Mouse (Mus musculus): ENCODE measurements around the gene Slc25a44.
"Not testable (repeated sequence)": the region's sequence is repeated elsewhere in the genome, so short reads cannot be mapped to it uniquely, and the experiment has no call there.

The Slc25a44 gene

DNA sequence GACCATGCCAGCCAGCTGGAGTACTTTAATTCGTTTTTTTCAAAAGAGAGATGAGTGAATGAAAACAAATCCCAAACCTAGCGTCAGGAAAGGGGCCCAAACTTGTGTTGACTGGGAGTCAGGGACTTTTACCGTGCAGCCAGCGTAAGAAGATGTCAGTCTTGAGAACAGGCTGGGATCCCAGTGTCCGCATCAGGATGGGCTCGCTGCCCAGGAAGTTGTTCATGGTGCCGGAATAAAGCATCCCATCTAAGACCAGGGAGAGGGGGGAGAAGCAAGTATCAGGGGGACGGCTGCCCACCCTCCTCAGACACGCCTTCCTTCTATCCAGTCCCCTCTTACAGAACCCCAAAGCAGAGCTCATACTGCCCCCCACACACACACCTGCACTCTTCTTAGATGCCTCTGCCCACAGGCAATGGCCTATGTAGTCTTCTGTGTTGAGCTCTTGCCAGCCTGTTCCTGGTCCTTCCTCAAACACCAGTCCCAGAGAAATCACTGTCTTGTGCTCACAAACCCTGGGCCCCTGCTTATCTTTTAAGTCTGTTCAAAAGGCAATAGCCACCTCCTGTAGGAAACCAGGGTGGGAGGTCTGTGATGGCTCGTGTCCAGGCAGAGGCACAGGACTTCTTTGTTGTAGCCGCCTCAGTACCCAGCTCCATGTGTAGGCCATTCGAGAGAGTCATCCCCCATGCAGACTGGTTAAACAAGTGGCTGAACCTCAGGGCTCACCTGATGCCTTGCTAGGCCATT, 25.6 kb upstream of the Slc25a44 start:
- DNase-seq (ENCODE audit: low read depth in 1 of 2, low spot score in 2 of 2), result no peak

DNA sequence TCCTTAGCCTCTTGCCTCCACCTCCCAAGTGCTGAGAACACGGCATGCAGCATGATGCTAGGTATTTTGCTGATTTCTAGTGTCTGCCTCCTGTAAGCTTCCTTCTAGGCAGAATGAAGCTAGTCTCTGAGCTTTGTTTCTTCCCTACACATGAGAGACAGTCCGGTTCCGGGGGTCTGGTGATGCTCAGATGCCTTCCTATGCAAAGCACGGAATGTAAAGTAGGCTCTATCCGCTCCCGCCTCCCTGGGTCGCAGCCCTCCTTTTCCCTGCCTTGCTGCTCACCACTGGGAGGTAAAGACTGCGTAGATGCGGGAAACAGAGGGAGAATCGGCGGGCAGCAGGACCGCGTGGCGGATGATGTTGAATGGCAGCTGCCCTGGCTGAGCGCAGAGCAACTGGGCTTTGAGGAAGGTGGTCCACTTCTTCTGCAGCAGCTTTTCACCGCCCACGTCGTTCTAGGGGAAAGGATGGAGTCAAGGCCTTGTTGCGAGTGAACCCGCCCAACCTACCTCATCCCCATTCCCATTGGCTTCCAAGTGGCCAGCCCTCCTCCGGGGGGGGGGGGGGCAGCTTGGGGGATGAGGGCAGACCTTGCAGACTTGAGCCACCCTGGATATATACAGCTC, 24.6 kb upstream of the Slc25a44 start:
- no peak for DNase-seq (ENCODE audit: low read depth in 1 of 2, low spot score in 2 of 2)

DNA sequence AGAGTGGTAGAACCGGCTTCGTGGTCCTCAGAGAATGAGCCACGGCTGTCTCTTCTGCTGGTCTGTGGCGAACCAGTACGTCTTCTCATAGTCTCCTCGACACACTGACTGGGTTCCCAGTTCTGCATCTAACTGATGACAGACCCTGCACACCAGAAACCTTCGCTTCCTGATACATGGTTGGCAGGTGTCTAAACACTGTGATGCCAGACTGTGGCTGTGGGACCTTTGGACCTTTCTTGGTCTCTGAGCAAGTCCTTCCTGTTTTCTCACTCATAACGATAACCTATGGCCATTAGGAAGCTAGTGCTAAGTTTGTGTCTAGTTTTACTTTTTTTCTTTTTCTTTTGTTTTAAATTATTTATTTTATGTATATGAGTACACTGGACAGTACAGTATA, 23.5 kb upstream of the Slc25a44 start:
- no peak for DNase-seq (ENCODE audit: low read depth in 1 of 2, low spot score in 2 of 2)

DNA sequence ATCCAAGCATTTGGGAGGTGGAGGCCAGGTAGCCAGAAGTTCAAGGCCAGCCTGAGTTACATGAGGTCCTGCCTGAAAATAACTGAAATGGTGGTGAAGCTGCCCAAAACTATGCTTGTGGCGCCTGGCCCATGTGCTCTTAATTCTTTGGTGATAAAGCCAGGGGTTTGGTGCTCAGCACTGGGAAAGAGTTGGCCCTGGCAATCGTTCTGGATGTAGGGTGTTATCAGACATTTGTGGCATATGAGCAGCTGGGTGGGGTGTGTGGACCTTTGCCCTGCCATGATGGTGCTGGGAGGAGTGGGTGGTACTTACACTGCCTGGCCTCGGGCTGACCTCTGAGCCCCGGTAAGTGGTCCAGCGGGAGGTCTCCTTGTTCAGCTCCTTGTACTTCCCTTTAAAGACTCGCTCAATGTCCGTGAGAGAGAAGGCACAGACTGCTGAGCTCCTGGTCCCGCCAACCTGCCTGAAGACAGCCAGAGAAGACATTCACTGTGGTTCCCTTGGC, 22.8 kb upstream of the Slc25a44 start:
- DNase-seq (ENCODE audit: low read depth in 1 of 2, low spot score in 2 of 2), result no peak

DNA sequence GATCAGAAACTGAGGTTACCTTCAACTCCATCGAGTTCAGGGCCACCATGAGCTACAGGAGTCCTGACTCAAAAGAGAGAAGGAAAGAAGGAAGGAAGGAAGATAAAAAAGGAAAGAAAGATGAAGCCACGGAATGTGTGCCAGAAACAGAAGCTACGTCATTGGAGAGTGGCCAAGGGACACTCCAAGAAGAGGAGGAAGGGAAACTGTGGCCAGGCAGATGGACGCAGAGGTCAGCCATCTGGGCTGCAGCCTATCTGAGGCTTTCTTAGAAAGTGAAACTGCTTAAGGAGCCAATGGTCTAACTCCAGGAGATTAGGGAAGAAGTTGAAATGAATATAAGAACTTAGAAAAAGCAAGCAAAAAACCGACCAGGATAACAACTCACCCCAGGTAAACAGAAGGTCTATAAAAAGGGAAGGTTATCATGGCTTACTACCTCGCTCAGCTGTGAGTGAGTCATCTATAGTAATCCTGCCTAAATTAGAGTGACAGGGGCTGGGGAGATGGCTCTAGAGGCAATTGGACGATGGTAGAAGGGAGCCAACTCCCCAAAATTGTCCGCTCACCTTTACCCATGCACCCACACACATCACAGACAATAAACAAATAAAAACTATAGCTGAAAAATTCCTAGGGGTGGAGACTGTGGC, 21.7 kb upstream of the Slc25a44 start:
- no peak for DNase-seq (ENCODE audit: low read depth in 1 of 2, low spot score in 2 of 2)

DNA sequence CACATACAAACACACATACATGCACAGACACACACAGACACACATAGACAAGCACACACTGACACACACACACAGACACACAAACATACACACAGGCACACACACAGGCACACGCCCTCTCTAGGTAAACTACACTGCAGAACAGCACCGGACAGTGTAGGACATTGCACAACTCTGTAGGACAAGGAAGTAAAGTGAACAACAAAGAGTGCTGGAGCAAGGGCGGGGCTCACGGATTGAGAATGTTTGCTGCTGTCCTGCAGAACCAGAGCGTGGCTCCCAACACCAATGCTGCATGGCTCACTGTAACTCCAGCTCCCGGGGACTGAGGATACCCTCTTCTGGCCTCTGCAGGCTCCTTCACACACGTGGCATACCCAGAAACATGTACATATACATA, 17.9 kb upstream of the Slc25a44 start:
- DNase-seq (ENCODE audit: low read depth in 1 of 2, low spot score in 2 of 2), result no peak

DNA sequence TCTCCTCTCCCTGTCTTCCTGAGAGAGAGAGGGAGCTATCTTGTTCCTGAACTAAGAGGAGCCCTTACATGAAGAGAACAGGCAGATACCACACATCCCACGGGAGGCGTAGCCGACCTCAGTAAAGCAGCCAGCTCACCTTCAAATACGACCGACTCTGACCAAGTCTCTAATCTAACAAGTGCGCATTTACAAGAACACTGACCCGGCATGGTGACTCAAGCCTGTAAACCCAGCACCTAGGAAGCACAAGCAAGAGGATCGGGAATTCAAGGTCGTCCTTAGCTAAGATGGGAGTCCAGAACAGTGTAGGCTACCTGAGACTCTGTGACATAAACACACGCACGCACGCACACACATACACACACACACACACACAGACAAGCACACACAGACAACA, 17.5 kb upstream of the Slc25a44 start:
- DNase-seq (ENCODE audit: low read depth in 1 of 2, low spot score in 2 of 2), result no peak

DNA sequence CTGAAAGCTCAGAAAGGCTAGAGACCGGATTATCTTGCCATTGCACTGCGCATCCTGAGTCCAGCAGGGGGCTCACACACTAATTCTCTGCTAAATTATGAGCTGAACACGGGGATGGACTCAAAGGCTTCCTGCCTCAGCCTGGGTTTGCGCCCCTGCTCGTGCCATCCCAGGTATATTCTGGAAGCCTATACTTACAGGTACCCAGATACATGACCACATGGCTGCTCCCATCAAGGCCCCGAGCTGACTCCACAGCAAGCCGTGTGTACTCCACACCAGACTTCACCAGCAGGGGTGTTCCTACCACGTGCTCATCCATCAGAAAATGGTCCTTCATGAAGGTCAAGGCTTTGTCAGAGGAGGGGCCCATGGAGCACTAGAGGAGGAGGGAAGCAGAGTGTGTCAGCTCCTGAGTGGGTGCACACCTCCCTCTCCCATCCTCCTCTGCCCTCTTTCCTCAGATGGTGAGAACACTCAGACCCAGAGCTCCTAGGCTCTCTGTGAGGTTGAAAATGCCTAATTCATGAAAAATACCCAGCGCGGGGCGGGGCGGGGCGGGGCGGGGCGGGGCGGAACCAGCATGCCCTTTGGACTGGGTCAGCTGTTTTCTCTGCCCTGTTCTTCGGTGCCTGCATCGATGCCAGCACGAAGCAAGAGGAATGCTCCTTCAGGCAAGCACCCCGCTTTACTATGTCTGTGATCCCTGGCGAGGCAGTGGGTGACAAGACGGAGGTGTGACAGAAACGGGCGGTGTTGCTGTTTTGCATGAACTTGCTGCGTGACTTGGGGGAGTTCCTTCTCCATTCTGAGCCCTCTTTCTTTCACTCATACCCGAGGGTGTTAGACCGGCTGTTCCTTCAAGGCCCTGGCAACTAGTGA, 15.8 kb upstream of the Slc25a44 start:
- no peak for DNase-seq (ENCODE audit: low read depth in 1 of 2, low spot score in 2 of 2)

DNA sequence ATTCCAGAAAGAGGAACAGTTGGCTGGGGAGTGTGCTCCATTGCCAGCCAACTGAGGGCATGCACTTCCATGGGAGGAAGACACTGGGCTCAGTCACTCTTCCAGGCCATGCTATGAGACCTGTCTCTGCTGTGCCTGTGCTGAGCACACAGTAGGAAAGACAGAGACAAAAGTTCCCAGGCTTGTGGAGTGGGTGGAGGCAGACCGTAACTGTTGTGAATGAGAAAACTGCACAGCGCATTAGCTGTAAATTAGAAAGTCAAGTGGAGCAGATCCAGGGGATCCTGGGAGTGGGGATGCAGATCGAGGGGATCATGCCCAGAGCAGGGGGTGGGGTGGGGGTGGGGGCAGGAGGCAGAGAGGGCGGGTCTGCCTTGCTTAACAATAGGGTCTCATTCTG, 14.6 kb upstream of the Slc25a44 start:
- no peak for DNase-seq (ENCODE audit: low read depth in 1 of 2, low spot score in 2 of 2)

DNA sequence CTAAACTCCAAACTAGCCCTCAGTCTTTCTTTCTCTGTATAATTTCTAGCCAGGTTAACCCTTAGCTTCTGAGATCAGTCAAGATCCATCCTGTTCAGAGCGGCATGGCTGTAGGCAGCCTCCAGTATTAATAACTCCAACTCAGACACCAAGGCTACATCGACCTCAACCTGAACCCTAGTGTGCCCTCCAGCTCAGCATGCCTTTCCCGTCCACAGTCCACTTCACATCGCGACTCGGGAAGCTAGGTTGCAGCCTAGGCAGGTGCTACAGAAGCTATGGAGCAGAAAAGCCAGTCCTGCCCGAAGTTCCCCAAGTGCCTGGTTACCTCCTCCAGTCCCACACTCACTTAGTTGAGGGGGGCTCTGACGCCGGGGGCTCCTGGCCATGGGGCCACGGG, 12.5 kb upstream of the Slc25a44 start:
- DNase-seq (ENCODE audit: low read depth in 1 of 2, low spot score in 2 of 2), result no peak

DNA sequence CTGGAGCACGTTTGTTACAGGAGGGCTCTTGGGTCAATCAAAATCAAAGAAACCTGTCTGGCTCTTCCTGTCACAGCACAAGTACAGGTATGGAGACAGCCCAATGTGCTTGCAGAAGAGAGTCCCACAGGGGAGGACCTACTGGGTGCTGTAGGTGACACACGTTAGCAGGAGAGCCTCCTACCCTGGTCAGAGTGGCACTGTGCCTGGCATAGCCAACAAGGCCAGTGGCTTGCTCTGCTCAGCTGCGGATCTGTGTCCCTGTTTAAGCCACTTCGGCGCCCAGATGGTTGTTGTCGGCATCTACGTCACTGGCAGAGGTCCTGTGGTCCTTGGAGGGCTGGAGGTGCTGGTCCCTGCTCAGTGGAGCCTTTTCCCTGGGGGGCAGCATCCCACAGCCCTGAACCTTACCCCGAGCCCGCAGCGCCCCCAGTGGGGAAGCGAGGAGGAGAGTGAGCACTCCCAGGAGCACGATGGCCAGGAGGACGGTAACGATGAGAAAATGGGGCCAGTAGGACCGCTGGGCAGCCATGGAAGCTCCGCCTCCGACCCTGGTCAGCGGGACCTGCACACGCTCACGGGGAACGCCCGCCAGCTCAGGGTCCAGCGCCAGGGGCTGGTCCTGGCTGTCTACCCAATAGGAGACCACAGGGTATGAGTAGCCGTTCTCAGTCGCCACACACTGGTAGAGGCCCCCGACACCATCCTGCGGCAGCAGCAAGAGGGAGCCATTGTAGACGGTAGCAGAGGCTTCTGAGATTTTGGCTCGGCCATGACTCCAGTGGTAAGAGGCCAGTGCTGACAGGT, 11.7 kb upstream of the Slc25a44 start:
- no peak for DNase-seq (ENCODE audit: low read depth in 1 of 2, low spot score in 2 of 2)

DNA sequence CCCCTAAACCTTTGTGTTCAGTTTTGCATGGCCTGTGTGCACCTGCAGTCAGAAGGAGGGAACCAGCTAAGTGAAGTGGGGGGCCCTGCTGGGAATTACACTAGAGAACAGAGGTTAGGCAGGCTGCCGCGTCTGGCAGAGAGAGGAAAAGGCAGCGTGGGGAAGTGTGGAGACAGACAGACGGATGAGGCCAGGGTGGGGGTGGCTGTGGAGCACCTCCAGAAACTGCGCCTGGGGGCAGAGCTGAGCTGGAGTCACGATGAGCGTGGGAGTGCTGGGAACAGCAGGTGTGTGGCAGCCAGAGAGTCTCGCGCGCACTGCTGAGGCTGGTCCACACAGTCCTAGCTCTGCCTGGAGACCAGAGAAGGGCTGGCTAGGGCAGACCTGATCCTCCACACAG, 10.6 kb upstream of the Slc25a44 start:
- no peak for DNase-seq (ENCODE audit: low read depth in 1 of 2, low spot score in 2 of 2)

DNA sequence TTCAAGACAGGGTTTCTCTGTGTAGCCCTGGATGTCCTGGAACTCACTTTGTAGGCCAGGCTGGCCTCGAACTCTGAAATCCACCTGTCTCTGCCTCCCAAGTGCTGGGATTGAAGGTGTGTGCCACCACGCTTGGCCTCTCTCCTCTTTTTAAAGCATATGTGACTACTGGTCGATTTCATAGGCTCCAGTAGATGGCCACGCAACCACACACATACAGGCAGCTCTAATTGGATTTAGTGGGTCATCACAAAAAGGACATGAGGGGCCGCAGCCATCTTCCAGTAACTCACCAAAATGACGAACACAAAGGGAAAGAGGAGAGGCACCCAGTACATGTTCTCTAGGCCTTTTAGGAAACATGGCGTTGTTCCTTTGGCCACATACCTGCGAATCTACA, 3.7 kb upstream of the Slc25a44 start:
- not testable (repeated sequence) for DNase-seq (ENCODE audit: low read depth in 1 of 2, low spot score in 2 of 2)

DNA sequence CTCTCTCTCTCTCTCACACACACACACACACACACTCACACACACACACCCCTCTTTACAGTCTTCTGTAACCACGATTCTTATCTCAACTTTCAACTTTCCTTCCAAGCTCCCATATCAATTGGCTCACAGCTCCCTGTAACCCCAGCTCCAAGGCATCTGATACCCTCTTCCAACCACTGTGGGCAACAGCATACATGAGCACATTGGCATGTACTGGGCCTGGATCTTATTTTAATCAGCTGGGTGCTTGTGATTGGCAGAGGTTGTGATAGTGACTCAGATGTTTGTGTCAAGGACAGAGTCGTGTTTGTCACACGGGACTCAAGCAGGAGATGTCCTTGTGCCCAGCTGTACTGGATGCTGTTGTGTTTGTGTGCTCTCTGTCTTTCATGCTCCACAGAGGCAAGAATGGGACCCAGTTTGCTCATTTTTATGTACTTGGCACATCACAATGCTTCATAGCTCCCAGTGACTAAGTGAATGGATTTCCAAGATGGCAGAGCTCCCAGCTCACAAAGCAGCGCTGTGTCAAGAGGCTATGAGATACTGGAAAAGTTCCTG, 2.5 kb upstream of the Slc25a44 start:
- DNase-seq (ENCODE audit: low read depth in 1 of 2, low spot score in 2 of 2), result no peak

DNA sequence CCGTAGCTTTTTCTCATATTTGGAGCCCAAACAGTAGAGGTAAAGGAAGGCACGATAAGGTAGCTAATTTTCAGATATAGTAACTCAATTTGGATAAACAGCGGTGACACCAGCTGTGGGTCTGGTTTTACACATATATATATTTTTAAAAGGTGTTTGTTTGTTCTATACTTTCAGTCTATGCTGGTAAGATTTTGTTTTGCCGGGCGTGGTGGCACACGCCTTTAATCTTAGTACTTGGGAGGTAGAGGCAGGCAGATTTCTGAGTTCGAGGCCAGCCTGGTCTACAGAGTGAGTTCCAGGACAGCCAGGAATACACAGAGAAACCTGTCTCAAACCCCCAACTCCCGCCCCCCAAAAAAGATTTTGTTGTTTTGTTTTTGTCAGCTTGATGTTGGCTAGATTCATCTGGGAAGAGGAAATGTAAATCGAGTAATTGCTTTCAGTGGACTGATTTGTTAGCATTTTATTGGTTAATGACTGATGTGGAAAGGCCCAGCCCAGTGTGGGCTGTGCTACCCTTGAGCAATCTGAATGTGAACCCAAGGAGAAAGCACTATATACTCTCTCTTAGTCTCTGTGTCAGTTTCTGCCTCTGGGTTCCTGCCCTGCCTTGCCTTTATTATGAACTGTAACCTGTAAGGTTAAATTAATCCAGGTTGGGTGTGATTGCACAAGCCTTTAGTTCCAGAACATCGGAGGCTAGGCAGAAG, 925 bp upstream of the Slc25a44 start:
- DNase-seq (ENCODE audit: low read depth in 1 of 2, low spot score in 2 of 2), result no peak

DNA sequence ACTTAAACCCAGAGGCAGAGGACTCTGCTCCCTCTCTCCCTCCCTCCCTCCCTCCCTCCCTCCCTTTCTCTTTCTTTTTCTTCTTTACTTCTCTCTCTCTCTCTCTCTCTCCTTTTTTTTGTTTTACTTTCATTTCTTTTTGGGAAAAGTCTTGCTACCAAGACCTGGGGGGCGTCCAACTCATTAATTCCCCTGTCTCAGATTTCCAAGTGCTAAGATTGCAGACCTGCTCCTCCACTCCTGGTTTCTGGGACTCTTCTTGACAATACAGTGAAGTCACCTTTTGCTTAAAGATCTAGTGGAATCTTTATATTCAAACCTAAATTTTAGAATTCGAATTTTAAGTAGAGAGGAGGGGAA, 371 bp upstream of the Slc25a44 start:
- DNase-seq (ENCODE audit: low read depth in 1 of 2, low spot score in 2 of 2), result no peak

DNA sequence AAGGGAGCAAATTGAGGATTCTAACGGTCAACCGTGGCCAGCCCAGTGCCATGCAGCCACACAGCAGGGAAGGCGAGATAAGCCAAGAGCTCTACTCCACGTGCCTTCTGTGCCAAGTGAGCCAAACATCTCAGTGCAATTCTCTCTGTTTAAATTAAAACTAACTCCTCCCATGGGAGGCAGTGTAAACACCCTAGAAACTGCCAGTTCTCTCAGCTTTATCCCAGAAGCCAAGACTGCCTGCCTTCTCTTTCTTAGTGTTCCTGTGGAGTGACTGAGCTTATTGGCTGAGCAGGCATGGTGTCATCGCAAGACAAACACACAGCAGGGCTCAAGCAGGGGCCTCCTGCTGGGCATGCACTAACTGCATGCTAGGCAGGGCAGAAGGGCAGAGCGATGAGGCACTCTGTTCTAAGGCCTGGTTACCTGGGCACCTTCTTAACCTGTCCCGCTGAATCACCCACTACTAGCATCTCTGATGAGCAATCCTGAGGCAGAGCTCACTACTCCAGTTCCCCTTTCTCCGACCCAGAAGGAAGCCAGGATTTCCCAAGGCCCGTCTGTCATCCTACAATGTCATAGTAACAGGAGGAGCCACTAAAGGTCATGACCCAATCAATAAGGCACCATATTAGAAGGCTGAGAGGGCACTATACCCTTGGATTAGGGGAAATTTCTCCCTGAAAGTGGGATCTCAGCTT, 2.8 kb downstream of the Slc25a44 start:
- no peak for DNase-seq (ENCODE audit: low read depth in 1 of 2, low spot score in 2 of 2)

DNA sequence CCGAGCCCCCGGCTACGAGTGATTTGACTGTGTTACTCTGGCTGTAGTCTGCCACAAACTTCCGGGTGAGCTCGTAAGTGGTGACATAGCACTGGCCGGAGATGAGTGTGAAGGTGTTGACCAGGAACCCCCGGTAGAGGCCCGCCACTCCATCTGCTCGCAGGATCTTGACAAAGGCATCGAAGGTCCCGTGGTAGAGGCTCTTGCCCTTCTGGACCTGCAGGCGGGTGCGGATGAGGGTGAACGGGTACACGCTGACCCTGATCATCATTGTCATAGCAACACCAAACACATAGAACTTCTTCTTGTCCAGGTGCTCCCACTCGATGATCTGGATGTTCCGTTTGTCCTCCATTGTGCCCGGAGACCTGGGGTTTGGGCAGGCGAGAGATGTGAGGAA, 4.2 kb downstream of the Slc25a44 start:
- no peak for DNase-seq (ENCODE audit: low read depth in 1 of 2, low spot score in 2 of 2)

DNA sequence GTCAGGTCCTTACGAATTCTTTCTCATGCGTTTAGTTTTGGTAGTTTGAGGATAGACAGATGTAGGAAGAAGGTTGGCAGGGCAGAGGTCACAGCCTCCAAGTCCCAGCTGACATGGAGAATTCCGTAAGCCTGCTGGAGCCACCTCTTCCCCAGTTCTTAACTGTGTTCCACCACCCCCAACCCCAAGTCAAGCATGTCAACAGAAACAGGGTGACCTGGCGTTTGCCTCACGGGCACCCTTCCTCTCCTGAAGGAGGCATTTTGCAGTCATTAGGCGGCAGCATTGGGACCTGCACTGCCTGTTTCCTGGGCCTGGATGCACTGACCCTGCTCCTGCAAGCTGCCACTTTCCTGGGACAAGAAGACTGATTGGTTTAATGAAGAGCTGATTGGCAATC, 6.9 kb downstream of the Slc25a44 start:
- no peak for DNase-seq (ENCODE audit: low read depth in 1 of 2, low spot score in 2 of 2)
